Mouse (Mus musculus) liver, postnatal 0 days (tissue): ENCODE results near the gene Rasal2.

Experiments
- CTCF ChIP-seq: sonication (generic); IDR thresholded peaks from 2 replicates; pipeline ENCODE4 v1.5.1; 2016; ENCODE audit warnings: antibody characterized with exemption, low read depth
- EP300 ChIP-seq: IDR thresholded peaks from 2 replicates; pipeline ENCODE4 v1.6.1; 2016; ENCODE audit warnings: antibody characterized with exemption, low read depth, mild to moderate bottlenecking

DNA sequence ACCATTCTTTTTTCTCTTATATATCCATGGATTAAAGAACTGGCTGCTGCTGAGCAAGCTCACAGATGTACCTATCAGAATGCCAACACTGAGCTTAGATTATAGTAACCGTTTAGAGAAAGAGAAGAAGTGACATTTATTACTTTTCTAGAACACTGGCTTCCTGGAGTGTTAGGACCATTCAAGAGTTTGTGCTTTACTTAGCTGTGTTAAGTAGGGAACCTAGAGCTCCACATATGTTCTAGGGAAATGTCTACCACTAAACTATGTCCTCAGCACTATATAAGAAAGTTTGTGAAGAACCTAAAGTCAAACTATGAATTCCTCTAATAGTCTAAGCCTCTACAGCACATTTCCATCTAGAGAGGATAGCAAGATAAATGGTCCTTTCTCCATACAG lies 262.3 kb downstream of the Rasal2 start:
- TF ChIP-seq CTCF (no peak), EP300 (no peak)
